Mouse (Mus musculus) neural tube, embryonic 14.5 days (tissue): ENCODE results near the gene Tex12. TPM values are rescaled to one million over a fixed set of nuclear protein-coding genes. Genes with fewer than 3 reads are reported as not detected.

Experiments
- ATAC-seq: fragments of 200-750 bp; cut with Nextera tagmentation; 2 replicates; pipeline ENCODE4 v1.8.0; 2017; ENCODE audit warnings: low read depth, mild to moderate bottlenecking, moderate TSS enrichment, moderate library complexity
- H3K27ac ChIP-seq: fragments of 300-500 bp; sonication (generic); 2 replicates; pipeline ENCODE4 v1.5.1; 2014; ENCODE audit warnings: low read depth, mild to moderate bottlenecking, control low read depth, low read length, moderate library complexity, mixed read lengths
- H3K27me3 ChIP-seq: fragments of 300-500 bp; sonication (generic); 2 replicates; pipeline ENCODE4 v1.6.1; 2014; ENCODE audit warnings: low read length; ENCODE audit not compliant: control insufficient read depth, insufficient read depth
- H3K36me3 ChIP-seq: fragments of 300-500 bp; sonication (generic); 2 replicates; pipeline ENCODE4 v1.6.1; 2014; ENCODE audit warnings: low read length, mixed read lengths; ENCODE audit not compliant: control insufficient read depth, insufficient read depth
- H3K4me1 ChIP-seq: fragments of 300-500 bp; sonication (generic); 2 replicates; pipeline ENCODE4 v1.6.1; 2014; ENCODE audit warnings: low read length; ENCODE audit not compliant: control insufficient read depth, insufficient read depth
- H3K4me2 ChIP-seq: fragments of 300-500 bp; sonication (generic); 2 replicates; pipeline ENCODE4 v1.6.1; 2014; ENCODE audit warnings: mild to moderate bottlenecking, low read depth, low read length, control low read depth
- H3K4me3 ChIP-seq: fragments of 300-500 bp; sonication (generic); 2 replicates; pipeline ENCODE4 v1.5.1; 2014; ENCODE audit warnings: low read depth, low read length, control low read depth, mixed read lengths
- H3K9ac ChIP-seq: fragments of 300-500 bp; sonication (generic); replicated peaks from 2 replicates; pipeline ENCODE4 v1.6.1; 2014; ENCODE audit warnings: low read depth, mild to moderate bottlenecking, control low read depth, low read length, mixed read lengths
- H3K9me3 ChIP-seq: fragments of 300-500 bp; sonication (generic); 2 replicates; pipeline ENCODE4 v1.6.1; 2016; ENCODE audit warnings: low read length; ENCODE audit not compliant: control insufficient read depth
- WGBS: fragments of 180-500 bp; shearing (Covaris S2); extraction: QIAGEN DNeasy Blood & Tissue Kit; methylation state at CpG from one replicate; pipeline ENCODE4 v1.1.7; 2014; 5-methylcytosine and 5-hydroxymethylcytosine counted together
- polyA plus RNA-seq: library from polyadenylated mRNA; unstranded; fragments of >200 nt; fragmentation: Nextera tagmentation; extraction: Ambion mirVana; gene quantifications from 2 replicates; pipeline ENCODE4 v1.2.1, GENCODE M21; 2014

Gene Tex12
- polyA plus RNA-seq, 1 experiment from 2014 or later, result 0.24 TPM

DNA sequence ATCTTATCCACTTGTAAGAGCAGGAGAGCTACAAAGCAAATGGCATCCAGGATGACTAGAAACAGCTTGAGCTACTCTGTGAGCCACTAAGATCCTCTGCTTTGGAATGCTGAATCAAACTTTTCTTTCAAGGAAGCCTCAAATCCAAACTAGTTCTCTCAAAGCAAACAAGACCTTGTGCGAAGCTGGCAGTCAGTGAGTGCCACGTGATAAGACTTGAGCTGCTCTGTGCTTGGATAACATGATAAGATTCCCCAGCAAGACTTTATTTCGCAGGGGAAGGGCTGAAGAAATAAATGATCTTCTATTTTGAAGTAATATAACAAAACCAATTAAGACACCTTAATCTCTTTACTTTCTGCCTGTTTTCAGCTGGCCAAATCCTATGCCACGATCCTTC lies 4.8 kb upstream of the Tex12 start:
- 86% methylated on average over 4 of the region's 4 CpGs for WGBS
- no peak for ATAC-seq
- Histone ChIP-seq H3K4me3 (no peak overlapping the region), H3K4me2 (no peak overlapping the region), H3K4me1 (no peaks in the 10 kb centered on the region), H3K27ac (no peak overlapping the region), H3K27me3 (no peaks in the 10 kb centered on the region), H3K9ac (no peak overlapping the region), H3K9me3 (no peaks in the 10 kb centered on the region), H3K36me3 (no peaks in the 10 kb centered on the region)

DNA sequence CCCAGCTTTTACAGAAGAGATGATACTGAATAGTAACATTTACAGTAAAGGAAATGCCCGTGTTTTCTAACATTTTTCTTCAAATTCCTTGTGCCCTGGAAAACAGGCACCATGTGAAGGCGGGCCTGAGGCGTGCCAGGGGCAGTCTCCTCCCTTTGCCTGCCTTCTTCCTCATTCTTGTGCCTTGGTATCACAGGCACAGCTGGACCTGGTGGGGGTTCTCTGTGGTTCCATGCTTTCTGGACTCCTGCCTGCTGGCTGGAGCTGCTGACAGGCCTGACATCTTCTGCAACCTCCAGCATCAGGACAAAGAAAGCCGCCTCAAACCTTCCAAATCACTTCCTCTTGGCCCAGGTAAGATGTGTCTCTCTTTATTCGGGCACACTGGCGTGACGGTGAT lies 4.0 kb upstream of the Tex12 start:
- no peaks in the 10 kb centered on the region for H3K4me1 ChIP-seq
- no peaks in the 10 kb centered on the region for H3K27me3 ChIP-seq
- H3K36me3 ChIP-seq, result no peaks in the 10 kb centered on the region
- no peak overlapping the region for H3K9ac ChIP-seq
- no peak overlapping the region for H3K4me2 ChIP-seq
- no peak overlapping the region for H3K4me3 ChIP-seq
- no peak for ATAC-seq
- no peak overlapping the region for H3K27ac ChIP-seq
- 81% methylated on average over 7 of the region's 7 CpGs for WGBS
- no peaks in the 10 kb centered on the region for H3K9me3 ChIP-seq

DNA sequence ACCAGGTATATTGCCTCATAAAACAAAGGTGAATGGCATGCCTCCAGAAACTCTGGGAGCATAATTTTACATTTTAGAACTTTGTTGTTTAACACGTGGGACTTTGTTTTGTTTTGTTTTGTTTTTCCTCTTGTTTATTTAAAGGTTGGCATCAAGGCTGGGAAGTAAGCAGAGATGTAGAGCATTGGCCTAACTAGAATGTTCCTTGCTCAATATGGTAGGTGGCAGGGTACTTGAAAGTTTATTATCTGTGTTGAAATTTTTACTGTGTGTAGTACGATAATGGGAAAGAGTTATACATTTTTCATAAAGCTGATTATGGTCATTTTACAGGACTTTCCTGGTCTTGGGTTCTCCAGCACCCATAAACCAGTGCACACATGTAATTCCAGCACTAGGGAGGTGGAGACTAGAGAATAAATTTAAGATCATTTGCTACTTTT lies 814 bp upstream of the Tex12 start:
- no peak for ATAC-seq
- Histone ChIP-seq H3K4me1 (no peaks in the 10 kb centered on the region), H3K27me3 (no peaks in the 10 kb centered on the region), H3K4me3 (no peak overlapping the region), H3K27ac (no peak overlapping the region), H3K36me3 (no peaks in the 10 kb centered on the region), H3K9me3 (no peaks in the 10 kb centered on the region), H3K9ac (no peak overlapping the region), H3K4me2 (no peak overlapping the region)
- 94% methylated on average over 2 of the region's 2 CpGs for WGBS

DNA sequence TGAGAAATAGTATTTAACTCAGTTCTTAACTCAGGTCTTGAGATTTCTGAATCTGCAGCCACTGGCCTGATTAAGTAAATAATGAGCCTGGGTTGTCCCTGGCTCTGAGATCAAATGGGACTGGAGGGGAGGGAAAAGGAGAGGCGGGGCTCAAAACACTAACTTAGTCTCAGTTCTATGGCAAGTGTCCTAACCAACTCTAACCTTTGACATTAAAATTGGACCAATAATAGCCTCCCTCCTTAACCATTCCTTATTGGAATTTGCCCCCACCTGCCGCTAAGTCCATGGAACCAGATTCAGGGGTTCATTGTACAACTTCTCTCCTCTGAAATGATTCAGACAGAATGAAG lies 6.1 kb downstream of the Tex12 start, which contains the start of gene Bco2:
Bco2 (minus strand) TSS at position 88 of the 353 bp plus-strand sequence.
- no peaks in the 10 kb centered on the region for H3K4me1 ChIP-seq
- peak within 1 kb of the TSS; percentile 41; the same call in 1 of the 2 replicates for H3K9ac ChIP-seq
- peak within 1 kb of the TSS; percentile 82 for H3K27ac ChIP-seq
- H3K27me3 ChIP-seq, result no peaks in the 10 kb centered on the region
- WGBS, result 21% methylated on average over 2 of the region's 2 CpGs
- peak within 1 kb of the TSS; percentile 19; the same call in 1 of the 2 replicates for H3K4me3 ChIP-seq
- no peaks in the 10 kb centered on the region for H3K9me3 ChIP-seq
- ATAC-seq, result no peak
- no peaks in the 10 kb centered on the region for H3K36me3 ChIP-seq
- H3K4me2 ChIP-seq, result peak within 1 kb of the TSS; percentile 47

DNA sequence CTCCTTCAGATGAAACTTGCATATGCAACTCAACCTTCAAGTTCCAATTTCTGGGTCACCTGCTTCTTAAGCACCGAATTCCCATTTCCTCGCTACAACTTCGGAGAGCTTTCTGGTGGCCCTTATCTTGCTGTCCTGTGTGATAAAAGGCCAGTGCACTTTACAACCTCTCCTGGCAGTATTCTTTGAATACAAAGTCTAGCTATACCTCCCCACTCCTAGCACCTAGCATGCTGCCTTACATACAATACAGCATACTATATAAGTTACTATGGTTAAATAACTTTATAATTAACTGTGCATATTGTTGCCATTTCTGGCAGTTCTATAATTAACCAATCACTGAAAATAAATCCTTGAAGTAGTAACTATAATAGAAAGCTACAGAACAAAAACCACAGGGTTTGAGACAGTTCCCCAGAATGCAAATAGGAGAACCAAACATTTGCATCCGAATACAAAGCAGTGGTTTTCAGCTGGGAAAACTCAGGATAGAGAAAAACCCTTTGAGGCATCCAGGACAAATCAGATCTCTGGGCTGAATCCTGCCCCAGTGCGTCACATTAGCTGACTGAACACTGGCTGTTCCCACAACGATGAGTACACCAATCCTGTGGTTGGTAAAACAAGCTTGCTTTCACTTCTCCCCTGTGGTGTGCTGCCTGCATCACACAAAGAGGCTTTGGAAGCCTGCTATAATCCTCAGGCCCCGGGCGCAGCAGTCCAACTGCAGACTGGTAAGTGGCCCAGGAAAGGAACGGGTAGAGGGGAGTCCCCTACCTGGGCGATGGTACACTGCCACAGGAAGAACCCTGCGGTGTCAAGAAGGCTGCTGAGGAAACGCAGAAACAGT lies 6.7 kb downstream of the Tex12 start, which contains the start of gene Il18:
Il18 (plus strand) TSS at position 587 of the 853 bp plus-strand sequence.
- Histone ChIP-seq H3K9me3 (no peaks in the 10 kb centered on the region), H3K27ac (peak within 1 kb of the TSS; percentile 82), H3K27me3 (no peaks in the 10 kb centered on the region), H3K4me2 (peak within 1 kb of the TSS; percentile 47), H3K36me3 (no peaks in the 10 kb centered on the region), H3K4me3 (peak within 1 kb of the TSS; percentile 19; the same call in 1 of the 2 replicates), H3K4me1 (no peaks in the 10 kb centered on the region), H3K9ac (peak within 1 kb of the TSS; percentile 41; the same call in 1 of the 2 replicates)
- WGBS, result 17% methylated on average over 12 of the region's 12 CpGs
- peak; percentile 93 for ATAC-seq

DNA sequence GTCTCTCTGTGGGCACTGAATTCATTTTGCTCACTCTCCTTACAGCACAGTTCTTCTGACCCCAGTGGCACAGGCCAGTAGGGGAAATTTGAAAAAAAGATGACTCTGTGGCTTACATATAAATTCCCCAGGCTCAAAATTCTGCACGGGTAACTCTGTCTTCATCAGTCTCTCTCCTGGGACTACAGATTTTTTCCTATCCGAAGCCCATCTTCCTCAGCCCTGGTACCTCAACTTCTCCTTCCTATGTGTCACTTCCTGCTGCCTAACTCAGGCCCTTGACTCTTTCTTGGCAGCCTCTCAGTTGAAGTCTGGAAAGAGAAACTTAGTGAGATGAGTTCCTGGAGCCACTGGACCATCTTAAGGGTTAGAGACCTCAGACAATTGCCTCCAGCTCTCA lies 7.6 kb downstream of the Tex12 start:
- H3K4me3 ChIP-seq, result no peak overlapping the region
- no peaks in the 10 kb centered on the region for H3K27me3 ChIP-seq
- H3K9ac ChIP-seq, result no peak overlapping the region
- WGBS, result 78% methylated on average over 2 of the region's 2 CpGs
- no peaks in the 10 kb centered on the region for H3K4me1 ChIP-seq
- ATAC-seq, result no peak
- no peak overlapping the region for H3K4me2 ChIP-seq
- H3K27ac ChIP-seq, result no peak overlapping the region
- H3K36me3 ChIP-seq, result no peaks in the 10 kb centered on the region
- H3K9me3 ChIP-seq, result no peaks in the 10 kb centered on the region

DNA sequence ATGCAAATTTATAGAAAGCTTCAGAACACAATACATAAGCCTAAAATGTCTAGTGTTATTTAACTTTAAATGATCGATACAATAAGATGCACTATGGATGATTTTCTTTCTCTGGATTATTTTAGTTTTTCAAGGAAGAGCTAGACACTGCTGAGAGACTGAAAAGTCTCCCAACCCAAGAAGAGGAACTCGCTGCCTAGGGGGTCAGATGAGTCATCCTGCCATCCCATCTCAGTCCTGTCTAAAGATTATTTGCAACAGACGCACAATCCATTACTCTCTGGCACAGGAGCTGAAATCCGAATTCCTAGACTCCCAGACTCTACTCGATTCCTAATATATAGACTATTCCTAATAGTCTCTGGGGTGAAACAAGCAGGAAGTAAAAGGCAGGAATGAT lies 8.9 kb downstream of the Tex12 start:
- WGBS, result 88% methylated on average over 5 of the region's 5 CpGs
- no peak for ATAC-seq
- Histone ChIP-seq H3K4me1 (no peaks in the 10 kb centered on the region), H3K27ac (no peak overlapping the region), H3K4me3 (no peak overlapping the region), H3K9ac (no peak overlapping the region), H3K4me2 (no peak overlapping the region), H3K27me3 (no peaks in the 10 kb centered on the region), H3K36me3 (no peaks in the 10 kb centered on the region), H3K9me3 (no peaks in the 10 kb centered on the region)

DNA sequence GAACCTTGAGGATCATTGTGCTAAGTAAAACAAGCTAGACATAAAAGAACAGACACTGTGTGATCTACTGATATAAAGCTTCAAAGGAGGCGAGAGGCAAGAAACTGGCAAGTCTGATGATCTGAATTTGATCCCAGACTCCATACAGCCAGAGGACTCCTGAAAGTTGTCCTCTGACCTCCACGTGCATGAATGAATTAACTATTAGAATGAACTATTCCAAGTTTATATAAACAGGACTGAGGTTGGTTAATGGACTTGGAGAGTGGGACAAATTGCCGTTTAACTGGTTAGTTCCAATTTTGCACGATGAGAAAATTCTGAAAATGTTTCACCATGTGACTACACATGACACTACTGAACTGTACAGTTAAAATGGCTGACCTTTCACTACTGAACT lies 12.2 kb downstream of the Tex12 start:
- Histone ChIP-seq H3K9me3 (no peaks in the 10 kb centered on the region), H3K4me3 (no peak overlapping the region), H3K4me2 (no peak overlapping the region), H3K9ac (no peak overlapping the region), H3K27ac (no peak overlapping the region), H3K4me1 (no peaks in the 10 kb centered on the region), H3K27me3 (no peaks in the 10 kb centered on the region), H3K36me3 (no peaks in the 10 kb centered on the region)
- no peak for ATAC-seq
- WGBS, result 90% methylated on average over 4 of the region's 4 CpGs

DNA sequence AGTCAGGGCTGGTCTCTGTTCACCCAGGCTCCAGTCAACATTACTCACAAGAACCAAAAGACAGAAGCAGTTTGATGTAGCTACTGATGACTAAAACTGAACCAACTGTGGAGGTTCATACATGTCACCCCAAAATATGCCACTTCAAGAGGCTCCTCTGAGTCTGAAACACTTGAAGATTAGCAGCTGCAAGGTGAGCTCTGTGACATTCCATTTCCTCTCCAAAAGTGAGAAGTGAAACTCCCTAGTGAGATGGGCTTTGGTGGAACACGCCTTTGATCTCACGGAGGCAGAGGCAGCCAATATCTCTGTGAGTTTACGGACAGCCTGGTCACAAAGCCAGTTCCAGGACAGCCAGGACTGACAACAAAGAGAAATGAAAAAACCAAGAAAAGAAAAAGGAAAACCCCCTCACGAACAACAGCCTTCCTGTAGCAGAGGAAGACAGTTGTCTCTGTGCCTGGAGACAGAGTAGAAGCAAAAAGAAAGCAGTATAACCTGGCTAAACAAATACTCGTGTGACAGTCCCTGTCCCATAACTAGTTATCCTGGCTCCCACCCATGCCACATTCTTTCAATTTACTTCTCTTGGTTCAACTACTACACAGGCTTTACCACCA lies 13.2 kb downstream of the Tex12 start:
- no peak for ATAC-seq
- H3K9ac ChIP-seq, result no peak overlapping the region
- H3K27me3 ChIP-seq, result no peaks in the 10 kb centered on the region
- H3K9me3 ChIP-seq, result no peaks in the 10 kb centered on the region
- H3K36me3 ChIP-seq, result no peaks in the 10 kb centered on the region
- H3K4me2 ChIP-seq, result no peak overlapping the region
- H3K4me1 ChIP-seq, result no peaks in the 10 kb centered on the region
- H3K4me3 ChIP-seq, result no peak overlapping the region
- WGBS, result 59% methylated on average over 5 of the region's 5 CpGs
- H3K27ac ChIP-seq, result no peak overlapping the region
